Mouse (Mus musculus): Measurements from ENCODE around the gene Itpr1. TPM values are rescaled to one million over a fixed set of nuclear protein-coding genes. Genes with fewer than 3 reads are reported as not detected.

Itpr1 gene
- total and polyA plus RNA-seq, 3 experiments, result 9.3 to 25.7 (median 19.0) TPM

- Histone ChIP-seq H3K9me3 (replicated peaks) (no peaks in the 10 kb centered on the region), H3K36me3 (replicated peaks) (peaks cover 4% of the 10 kb centered on the region), H3K4me1 (ENCODE audit: insufficient read depth, low read depth, low read length) (no peaks in the 10 kb centered on the region), H3K27me3 (ENCODE audit: insufficient read depth, low read length) (no peaks in the 10 kb centered on the region), H3K4me3 (ENCODE audit: low read depth, low read length) (no peak overlapping the region)
- no peak for TF ChIP-seq GATA1 (IDR thresholded peaks at IDR 0.05; ENCODE audit: borderline replicate concordance, low read length)
- no peak for TF ChIP-seq CTCF (IDR thresholded peaks at IDR 0.05; ENCODE audit: low read depth, low read length)
- TF ChIP-seq GATA2 (IDR thresholded peaks at IDR 0.05; ENCODE audit: borderline replicate concordance, low read depth, low read length), result no peak
- no peak for TF ChIP-seq POLR2AphosphoS5 (IDR thresholded peaks at IDR 0.05; ENCODE audit: insufficient replicate concordance, low read depth, low read length)
- TF ChIP-seq TAL1 (conservative IDR thresholded peaks at IDR 0.05; ENCODE audit: low read depth, low read length), result no peak
- DNase-seq (ENCODE audit: low spot score) (no peak), ATAC-seq (ENCODE audit: extremely low read depth, insufficient number of reproducible peaks, low FRiP score, poor library complexity, severe bottlenecking) (no peak)
Observed at GRCm38 (mm10) chr6:108301856-108302255, 89.0 kb downstream of the Itpr1 start.

GRCm38 (mm10) chr6:108303619-108304567, 91.0 kb downstream of the Itpr1 start:
- Histone ChIP-seq H3K9me3 (replicated peaks) (no peaks in the 10 kb centered on the region), H3K4me1 (ENCODE audit: insufficient read depth, low read depth, low read length) (peaks cover 8% of the 10 kb centered on the region), H3K4me3 (ENCODE audit: low read depth, low read length) (no peak overlapping the region), H3K27me3 (ENCODE audit: insufficient read depth, low read length) (no peaks in the 10 kb centered on the region), H3K36me3 (replicated peaks) (peaks cover 13% of the 10 kb centered on the region)
- ATAC-seq (ENCODE audit: extremely low read depth, insufficient number of reproducible peaks, low FRiP score, poor library complexity, severe bottlenecking) (no peak), DNase-seq (ENCODE audit: low spot score) (no peak)
- TF ChIP-seq GATA1 (IDR thresholded peaks at IDR 0.05; ENCODE audit: borderline replicate concordance, low read length) (no peak), CTCF (IDR thresholded peaks at IDR 0.05; ENCODE audit: low read depth, low read length) (no peak), GATA2 (IDR thresholded peaks at IDR 0.05; ENCODE audit: borderline replicate concordance, low read depth, low read length) (no peak), POLR2AphosphoS5 (IDR thresholded peaks at IDR 0.05; ENCODE audit: insufficient replicate concordance, low read depth, low read length) (no peak), TAL1 (conservative IDR thresholded peaks at IDR 0.05; ENCODE audit: low read depth, low read length) (no peak)

DNA sequence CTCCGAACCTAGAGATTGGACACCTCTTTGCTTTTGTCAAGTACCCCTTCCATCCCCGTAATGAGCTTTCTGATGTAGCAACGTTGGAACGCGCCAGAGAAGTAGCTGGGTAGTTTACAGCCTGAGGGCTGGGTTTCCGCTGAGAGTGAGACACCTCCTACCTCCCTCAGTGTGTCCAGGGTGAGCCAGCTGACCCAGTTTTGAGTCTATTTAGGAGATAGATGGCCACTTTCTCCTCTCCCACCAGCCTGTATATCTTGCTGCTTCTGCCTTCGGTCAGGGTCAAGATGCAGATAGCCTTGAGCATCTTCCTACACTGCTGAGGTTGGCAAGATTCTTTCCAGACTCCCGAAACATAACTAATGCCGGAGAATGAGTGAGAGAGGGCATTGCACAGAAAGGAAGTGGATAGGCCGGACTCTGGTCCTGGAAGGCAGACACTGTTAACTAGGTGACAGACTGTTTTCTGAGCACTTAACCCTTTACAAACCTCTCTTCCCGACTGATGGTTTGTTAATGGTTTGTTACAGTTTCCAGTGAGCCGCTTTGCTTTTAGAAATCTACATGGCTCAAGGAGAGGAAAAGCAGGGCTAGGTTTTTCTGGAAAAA, 92.4 kb downstream of the Itpr1 start:
- Histone ChIP-seq H3K4me1 (ENCODE audit: insufficient read depth, low read depth, low read length) (peaks cover 8% of the 10 kb centered on the region), H3K27me3 (ENCODE audit: insufficient read depth, low read length) (no peaks in the 10 kb centered on the region), H3K4me3 (ENCODE audit: low read depth, low read length) (no peak overlapping the region), H3K9me3 (replicated peaks) (no peaks in the 10 kb centered on the region), H3K36me3 (replicated peaks) (peaks cover 17% of the 10 kb centered on the region)
- ATAC-seq (ENCODE audit: extremely low read depth, insufficient number of reproducible peaks, low FRiP score, poor library complexity, severe bottlenecking) (no peak), DNase-seq (ENCODE audit: low spot score) (no peak)
- TF ChIP-seq POLR2AphosphoS5 (IDR thresholded peaks at IDR 0.05; ENCODE audit: insufficient replicate concordance, low read depth, low read length) (no peak), CTCF (IDR thresholded peaks at IDR 0.05; ENCODE audit: low read depth, low read length) (no peak), GATA2 (IDR thresholded peaks at IDR 0.05; ENCODE audit: borderline replicate concordance, low read depth, low read length) (no peak), TAL1 (conservative IDR thresholded peaks at IDR 0.05; ENCODE audit: low read depth, low read length) (no peak), GATA1 (IDR thresholded peaks at IDR 0.05; ENCODE audit: borderline replicate concordance, low read length) (no peak)

DNA sequence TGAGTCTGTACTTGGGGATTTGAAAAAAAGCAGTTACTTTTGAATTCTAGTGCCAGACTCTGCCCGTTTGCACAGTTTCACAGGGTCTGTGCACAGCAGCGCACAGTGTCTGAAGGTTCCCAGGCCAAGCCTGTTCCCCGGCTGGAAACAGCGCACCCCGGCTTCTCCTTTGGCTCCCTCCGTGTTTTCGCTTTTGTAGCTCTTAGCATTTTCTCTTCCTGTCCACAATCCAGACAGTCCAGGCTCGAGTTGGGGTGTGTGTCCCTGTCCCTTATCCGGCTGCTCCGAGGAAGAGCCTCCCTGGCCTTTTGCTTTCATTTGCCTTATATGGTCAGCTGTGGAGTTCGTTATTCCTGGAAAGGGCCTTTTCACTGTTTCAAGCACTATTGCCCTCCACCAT, 93.3 kb downstream of the Itpr1 start:
- Histone ChIP-seq H3K4me1 (ENCODE audit: insufficient read depth, low read depth, low read length) (peaks cover 8% of the 10 kb centered on the region), H3K9me3 (replicated peaks) (no peaks in the 10 kb centered on the region), H3K4me3 (ENCODE audit: low read depth, low read length) (no peak overlapping the region), H3K36me3 (replicated peaks) (peaks cover 17% of the 10 kb centered on the region), H3K27me3 (ENCODE audit: insufficient read depth, low read length) (no peaks in the 10 kb centered on the region)
- DNase-seq (ENCODE audit: low spot score), result no peak
- no peak for ATAC-seq (ENCODE audit: extremely low read depth, insufficient number of reproducible peaks, low FRiP score, poor library complexity, severe bottlenecking)
- no peak for TF ChIP-seq GATA1 (IDR thresholded peaks at IDR 0.05; ENCODE audit: borderline replicate concordance, low read length)
- TF ChIP-seq CTCF (IDR thresholded peaks at IDR 0.05; ENCODE audit: low read depth, low read length), result no peak
- no peak for TF ChIP-seq TAL1 (conservative IDR thresholded peaks at IDR 0.05; ENCODE audit: low read depth, low read length)
- TF ChIP-seq POLR2AphosphoS5 (IDR thresholded peaks at IDR 0.05; ENCODE audit: insufficient replicate concordance, low read depth, low read length), result no peak
- TF ChIP-seq GATA2 (IDR thresholded peaks at IDR 0.05; ENCODE audit: borderline replicate concordance, low read depth, low read length), result no peak

GRCm38 (mm10) chr6:108306910-108307584, 94.2 kb downstream of the Itpr1 start:
- H3K27me3 ChIP-seq (ENCODE audit: insufficient read depth, low read length), result no peaks in the 10 kb centered on the region
- no peak for TF ChIP-seq CTCF (IDR thresholded peaks at IDR 0.05; ENCODE audit: low read depth, low read length)
- no peak for TF ChIP-seq POLR2AphosphoS5 (IDR thresholded peaks at IDR 0.05; ENCODE audit: insufficient replicate concordance, low read depth, low read length)
- no peak for TF ChIP-seq GATA1 (IDR thresholded peaks at IDR 0.05; ENCODE audit: borderline replicate concordance, low read length)
- no peak for TF ChIP-seq TAL1 (conservative IDR thresholded peaks at IDR 0.05; ENCODE audit: low read depth, low read length)
- TF ChIP-seq GATA2 (IDR thresholded peaks at IDR 0.05; ENCODE audit: borderline replicate concordance, low read depth, low read length), result no peak
- ATAC-seq (ENCODE audit: extremely low read depth, insufficient number of reproducible peaks, low FRiP score, poor library complexity, severe bottlenecking) (no peak), DNase-seq (ENCODE audit: low spot score) (no peak)
- H3K36me3 ChIP-seq (replicated peaks), result peaks cover 17% of the 10 kb centered on the region
- peaks cover 8% of the 10 kb centered on the region for H3K4me1 ChIP-seq (ENCODE audit: insufficient read depth, low read depth, low read length)
- no peaks in the 10 kb centered on the region for H3K9me3 ChIP-seq (replicated peaks)
- H3K4me3 ChIP-seq (ENCODE audit: low read depth, low read length), result no peak overlapping the region
